Mouse (Mus musculus) heart, embryonic 10.5 days (tissue): Measurements from ENCODE around the gene Zfp853. TPM values are rescaled to one million over a fixed set of nuclear protein-coding genes. Genes with fewer than 3 reads are reported as not detected.

Source experiments
- DNase-seq: peaks from one replicate; pipeline ENCODE4 v3.0.0-alpha.2; 2017; ENCODE audit warnings: low spot score
- H3K27ac ChIP-seq: fragments of 300-500 bp; sonication (generic); 2 replicates; pipeline ENCODE4 v1.5.1; 2016; ENCODE audit warnings: mild to moderate bottlenecking
- H3K27me3 ChIP-seq: fragments of 300-500 bp; sonication (generic); 2 replicates; pipeline ENCODE4 v1.6.1; 2016; ENCODE audit warnings: mild to moderate bottlenecking; ENCODE audit not compliant: poor library complexity, insufficient read depth, severe bottlenecking
- H3K36me3 ChIP-seq: fragments of 300-500 bp; sonication (generic); 2 replicates; pipeline ENCODE4 v1.6.1; 2016; ENCODE audit warnings: mild to moderate bottlenecking, moderate library complexity
- H3K4me1 ChIP-seq: fragments of 300-500 bp; sonication (generic); 2 replicates; pipeline ENCODE4 v1.6.1; 2016; ENCODE audit warnings: mild to moderate bottlenecking
- H3K4me3 ChIP-seq: fragments of 300-500 bp; sonication (generic); 2 replicates; pipeline ENCODE4 v1.5.1; 2016; ENCODE audit warnings: mild to moderate bottlenecking, moderate library complexity
- H3K9me3 ChIP-seq: fragments of 300-500 bp; sonication (generic); 2 replicates; pipeline ENCODE4 v1.6.1; 2016; ENCODE audit warnings: mild to moderate bottlenecking, moderate library complexity
- WGBS: fragments of 180-500 bp; shearing (Covaris S2); methylation state at CpG from one replicate; pipeline ENCODE4 v1.1.7; 2016; 5-methylcytosine and 5-hydroxymethylcytosine counted together
- polyA plus RNA-seq: library from polyadenylated mRNA; unstranded; fragments of >200 nt; fragmentation: Nextera tagmentation; extraction: Ambion mirVana; gene quantifications from 2 replicates; pipeline ENCODE4 v1.2.1, GENCODE M21; 2016

Gene Zfp853
- polyA plus RNA-seq = not detected in 2 replicates

DNA sequence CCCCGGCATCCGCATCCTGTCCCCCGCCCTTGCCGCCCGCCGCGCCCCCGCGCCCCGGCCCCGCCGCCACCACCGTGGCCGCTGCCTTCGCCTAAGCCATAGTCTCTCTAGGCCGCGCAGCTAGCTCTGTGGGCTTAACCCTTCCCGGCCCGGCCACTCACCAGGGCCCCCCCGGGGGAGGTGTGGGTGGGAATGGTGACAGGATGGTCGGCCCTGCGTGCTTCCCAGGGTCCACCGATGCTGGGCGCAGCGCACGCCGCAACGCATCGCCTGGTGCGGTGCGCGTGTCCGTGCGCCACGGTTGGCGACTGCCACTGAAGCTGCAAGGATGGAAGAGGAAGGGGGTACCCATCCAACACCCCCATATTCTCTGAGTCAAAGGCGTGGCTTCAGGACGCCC, at the start of gene Zfp853:
Zfp853 (minus strand) TSS at position 220 of the 400 bp plus-strand sequence.
- 0 out of 2 replicates have a peak, but pooled peaks cover under 1% of the 10 kb centered on the region for H3K36me3 ChIP-seq
- H3K27ac ChIP-seq = peak within 1 kb of the TSS; percentile 48; the same call in 1 of the 2 replicates
- H3K4me1 ChIP-seq = peaks cover 27% of the 10 kb centered on the region
- H3K9me3 ChIP-seq = no peaks in the 10 kb centered on the region
- peaks cover 70% of the 10 kb centered on the region for H3K27me3 ChIP-seq
- peak within 1 kb of the TSS; percentile 63 for H3K4me3 ChIP-seq
- WGBS = 7% methylated on average over 30 of the region's 38 CpGs
- no peak for DNase-seq

DNA sequence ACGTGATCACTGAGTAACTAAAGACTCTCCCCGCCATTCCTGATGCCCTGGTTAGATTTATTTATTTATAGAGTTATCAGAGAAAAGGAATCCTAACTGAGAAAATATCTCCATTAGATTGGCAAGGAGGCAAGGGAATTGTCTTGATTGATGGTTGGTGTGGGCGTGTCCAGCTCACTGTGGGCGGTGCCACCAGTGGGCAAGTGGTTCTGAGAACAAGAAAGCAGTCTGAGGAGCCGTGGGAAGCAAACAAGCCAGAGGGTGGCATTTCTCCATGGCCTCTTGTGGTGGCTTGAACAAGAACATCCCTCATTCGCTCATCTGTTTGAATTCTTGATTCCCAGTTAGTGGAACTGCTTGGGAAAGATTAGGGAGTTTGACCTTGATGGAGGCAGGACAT, 46.2 kb upstream of the Zfp853 start:
- Histone ChIP-seq H3K9me3 (no peaks in the 10 kb centered on the region), H3K4me3 (no peak overlapping the region), H3K4me1 (no peaks in the 10 kb centered on the region), H3K27me3 (peaks cover 13% of the 10 kb centered on the region; the same call in 1 of the 2 replicates), H3K27ac (no peak overlapping the region), H3K36me3 (no peaks in the 10 kb centered on the region)
- WGBS = 63% methylated on average over 6 of the region's 6 CpGs
- no peak for DNase-seq

DNA sequence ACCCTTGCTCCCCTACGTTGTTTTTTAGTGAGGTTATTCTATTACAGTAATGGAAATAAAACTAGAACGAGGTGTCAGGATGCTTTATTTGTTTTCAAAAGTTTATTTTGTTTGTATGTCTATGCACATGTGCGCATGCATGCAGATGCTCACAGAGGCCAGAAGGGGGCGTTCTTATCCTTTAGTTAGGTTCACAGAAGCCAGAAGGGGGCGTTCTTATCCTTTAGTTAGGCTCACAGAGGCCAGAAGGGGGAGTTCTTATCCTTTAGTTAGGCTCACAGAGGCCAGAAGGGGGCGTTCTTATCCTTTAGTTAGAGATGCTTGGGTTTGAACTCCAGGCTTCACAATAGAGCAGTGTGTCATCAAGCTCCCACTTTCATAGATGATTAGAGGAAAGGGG, 43.1 kb upstream of the Zfp853 start:
- Histone ChIP-seq H3K27me3 (peaks cover 19% of the 10 kb centered on the region; the same call in 1 of the 2 replicates), H3K27ac (no peak overlapping the region), H3K4me1 (no peaks in the 10 kb centered on the region), H3K4me3 (no peak overlapping the region), H3K9me3 (no peaks in the 10 kb centered on the region), H3K36me3 (no peaks in the 10 kb centered on the region)
- WGBS = 62% methylated on average over 6 of the region's 6 CpGs
- no peak for DNase-seq

DNA sequence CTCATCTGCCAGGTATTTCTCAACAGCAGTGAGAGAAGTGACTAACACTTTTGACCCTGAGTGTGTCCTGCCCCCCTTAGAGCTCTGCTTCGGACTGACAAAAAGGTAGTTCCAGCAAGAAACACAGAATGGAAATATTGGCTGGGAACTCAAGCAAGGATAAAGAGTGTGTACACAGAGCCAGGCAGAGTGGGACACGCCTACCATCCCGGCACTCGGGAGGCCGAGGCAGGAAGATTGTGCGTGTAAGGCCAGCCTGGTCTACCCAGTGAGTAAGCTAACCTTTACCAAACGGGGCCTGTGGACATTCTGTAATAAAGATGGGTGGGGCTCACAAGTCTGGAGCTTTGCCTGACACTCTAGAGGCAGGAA, 41.7 kb upstream of the Zfp853 start:
- Histone ChIP-seq H3K4me1 (peaks cover 2% of the 10 kb centered on the region), H3K36me3 (no peaks in the 10 kb centered on the region), H3K27ac (no peak overlapping the region), H3K9me3 (no peaks in the 10 kb centered on the region), H3K4me3 (no peak overlapping the region), H3K27me3 (peaks cover 19% of the 10 kb centered on the region; the same call in 1 of the 2 replicates)
- WGBS = 74% methylated on average over 7 of the region's 7 CpGs
- DNase-seq = no peak

DNA sequence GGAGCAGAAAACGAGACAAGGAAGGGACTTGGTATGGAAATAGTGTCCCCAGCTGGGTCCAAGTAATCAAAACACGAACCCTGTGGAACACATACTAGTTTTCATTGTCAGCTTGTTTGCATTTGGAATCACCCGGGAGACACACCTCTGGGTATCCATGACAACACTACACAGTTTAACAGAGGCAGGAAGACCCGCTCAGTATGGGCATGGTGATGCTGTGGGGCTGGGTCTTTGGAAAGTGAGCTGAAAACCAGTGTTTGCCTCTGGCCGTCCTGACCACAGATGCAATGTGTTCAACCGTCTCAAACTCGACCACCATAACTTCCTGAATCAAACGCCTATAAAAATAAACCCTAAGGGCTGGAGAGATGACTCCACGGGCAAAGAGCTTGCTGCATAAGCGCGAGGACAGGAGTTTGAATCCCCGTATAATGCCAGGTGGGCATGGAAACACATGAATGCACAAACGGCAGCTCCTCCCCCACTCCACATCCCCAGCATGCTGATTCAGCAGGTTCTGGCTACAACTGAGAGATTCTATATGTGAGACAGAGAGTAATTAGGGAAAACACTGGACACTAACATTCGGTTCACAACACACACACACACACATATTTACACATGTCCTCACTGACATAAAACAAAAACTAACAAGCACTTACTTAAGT, 41.1 kb upstream of the Zfp853 start:
- Histone ChIP-seq H3K9me3 (no peaks in the 10 kb centered on the region), H3K4me1 (peaks cover 7% of the 10 kb centered on the region), H3K36me3 (no peaks in the 10 kb centered on the region), H3K27me3 (peaks cover 19% of the 10 kb centered on the region; the same call in 1 of the 2 replicates), H3K4me3 (no peak overlapping the region; the same call in 1 of the 2 replicates), H3K27ac (no peak overlapping the region)
- 72% methylated on average over 14 of the region's 14 CpGs for WGBS
- no peak for DNase-seq

DNA sequence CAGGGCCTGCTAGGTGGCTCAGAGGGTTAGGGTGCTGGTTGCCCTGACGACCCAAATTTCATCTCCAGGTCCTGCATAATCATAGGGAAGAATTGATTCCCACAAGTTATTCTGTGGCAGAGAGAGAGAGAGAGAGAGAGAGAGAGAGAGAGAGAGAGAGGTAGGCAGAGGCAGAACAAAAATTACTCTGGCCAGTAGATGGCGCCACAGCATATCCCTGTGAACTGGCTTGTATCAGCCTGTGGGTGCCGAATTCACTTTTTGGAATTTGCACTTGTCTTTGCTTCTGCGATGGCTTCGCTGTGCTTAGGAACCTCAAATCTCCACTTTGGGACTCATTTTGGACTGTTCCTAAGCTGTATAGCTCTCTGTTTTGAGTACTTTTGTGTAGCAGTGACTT, 40.4 kb upstream of the Zfp853 start:
- 11% methylated on average over 5 of the region's 5 CpGs for WGBS
- Histone ChIP-seq H3K4me3 (no peak overlapping the region; the same call in 1 of the 2 replicates), H3K4me1 (peaks cover 7% of the 10 kb centered on the region), H3K27ac (no peak overlapping the region), H3K9me3 (no peaks in the 10 kb centered on the region), H3K27me3 (peaks cover 19% of the 10 kb centered on the region; the same call in 1 of the 2 replicates), H3K36me3 (no peaks in the 10 kb centered on the region)
- DNase-seq = no peak

DNA sequence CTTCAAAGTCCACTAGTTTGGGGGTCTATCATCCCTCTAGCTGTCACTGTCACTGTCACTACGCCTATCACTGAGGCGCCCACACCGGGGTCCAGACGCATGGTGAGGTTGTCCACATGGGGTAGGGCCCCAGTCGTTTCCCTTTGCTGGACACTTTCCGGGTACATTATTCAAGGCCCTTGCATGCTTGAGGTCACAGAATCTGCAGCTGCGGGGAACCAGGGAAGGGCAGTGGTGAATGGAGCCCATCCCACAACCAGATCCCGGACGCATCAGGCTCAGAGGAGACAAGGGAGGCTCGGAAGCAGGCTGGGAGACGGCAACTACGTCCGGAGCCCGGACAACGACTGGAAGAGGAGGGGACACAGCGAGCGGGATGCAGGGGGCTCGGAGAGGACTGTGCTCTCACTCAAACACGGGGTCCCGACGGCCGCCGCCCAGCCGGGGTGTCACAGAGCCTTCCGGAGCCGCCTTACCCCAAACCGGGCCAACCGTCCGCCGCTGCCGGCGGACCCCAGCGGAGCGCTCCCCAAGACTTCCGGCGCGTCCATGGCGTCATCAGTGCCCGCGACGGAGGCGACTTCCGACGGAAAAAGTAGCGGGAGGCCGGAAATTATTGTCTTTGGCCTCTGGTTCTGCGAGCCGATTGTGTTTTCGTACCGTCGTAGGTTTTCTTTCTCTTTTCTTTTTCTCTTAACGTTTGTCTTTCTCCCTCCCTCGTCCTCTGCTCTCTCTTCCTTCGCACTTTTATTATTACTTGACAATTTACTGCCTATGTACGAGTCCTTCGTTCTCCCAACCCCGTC, 35.5 kb upstream of the Zfp853 start, which contains the start of gene Zdhhc4:
Zdhhc4 (minus strand) TSS at position 567 of the 806 bp plus-strand sequence.
- DNase-seq = peak; percentile 92
- no peaks in the 10 kb centered on the region for H3K9me3 ChIP-seq
- under 1% methylated on average over 57 of the region's 57 CpGs for WGBS
- H3K36me3 ChIP-seq = peaks cover 28% of the 10 kb centered on the region
- peak within 1 kb of the TSS; percentile 91 for H3K27ac ChIP-seq
- H3K27me3 ChIP-seq = no peaks in the 10 kb centered on the region
- H3K4me3 ChIP-seq = peak within 1 kb of the TSS; percentile 99
- H3K4me1 ChIP-seq = peaks cover 22% of the 10 kb centered on the region

DNA sequence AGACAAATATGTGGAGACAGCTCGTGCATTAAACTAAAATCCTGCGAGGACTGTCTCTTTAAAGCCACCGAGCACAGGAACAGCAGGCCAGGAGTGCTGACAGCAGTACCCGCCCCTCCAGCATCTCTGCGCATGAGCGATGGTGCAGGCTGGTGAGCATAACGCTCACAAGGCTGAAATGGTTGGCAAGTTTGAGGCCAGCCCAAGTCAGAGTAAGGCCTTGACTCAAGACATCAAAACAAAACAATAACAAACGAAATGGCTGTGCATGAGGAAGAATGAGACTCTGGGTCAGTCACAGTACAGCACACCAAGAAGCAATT, 23.8 kb upstream of the Zfp853 start:
- Histone ChIP-seq H3K27me3 (no peaks in the 10 kb centered on the region), H3K27ac (no peak overlapping the region), H3K9me3 (no peaks in the 10 kb centered on the region), H3K4me1 (peaks cover 17% of the 10 kb centered on the region), H3K36me3 (peaks cover 75% of the 10 kb centered on the region), H3K4me3 (no peak overlapping the region)
- WGBS = 89% methylated on average over 8 of the region's 8 CpGs
- no peak for DNase-seq

DNA sequence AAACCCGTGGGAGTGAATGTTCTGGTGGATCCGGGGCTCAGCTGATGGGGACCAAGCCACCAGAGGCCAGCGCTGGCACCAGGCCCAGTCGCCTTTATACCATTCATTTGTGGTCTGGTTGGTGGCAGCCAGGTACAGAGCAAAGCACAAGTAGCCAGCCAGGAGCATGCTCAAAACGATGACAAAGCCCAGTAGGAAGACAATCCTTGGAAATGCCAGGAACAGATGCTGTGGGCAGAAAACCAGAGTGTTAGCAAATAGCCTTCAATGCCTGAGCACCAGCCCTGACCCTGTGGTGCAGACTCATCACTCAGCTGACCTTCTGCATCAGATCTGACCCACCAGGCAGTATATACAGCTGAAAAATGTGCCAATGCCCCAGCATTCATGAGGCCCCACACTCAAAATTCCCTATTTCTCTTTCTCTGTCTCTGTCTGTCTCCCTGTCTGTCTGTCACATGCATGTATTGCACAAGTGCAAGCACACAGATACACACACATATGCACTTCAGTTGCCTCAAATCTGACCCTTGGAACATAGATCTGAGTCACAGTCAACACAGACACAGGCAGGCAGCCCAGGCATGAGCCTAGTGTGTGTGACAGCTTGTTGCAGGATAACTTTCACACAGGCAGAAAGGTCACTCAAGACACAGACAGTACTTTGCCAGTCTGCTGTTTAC, 23.3 kb upstream of the Zfp853 start:
- Histone ChIP-seq H3K9me3 (no peaks in the 10 kb centered on the region), H3K4me1 (peaks cover 17% of the 10 kb centered on the region), H3K36me3 (peaks cover 75% of the 10 kb centered on the region), H3K4me3 (no peak overlapping the region), H3K27ac (no peak overlapping the region), H3K27me3 (no peaks in the 10 kb centered on the region)
- WGBS = 92% methylated on average over 5 of the region's 5 CpGs
- DNase-seq = no peak

DNA sequence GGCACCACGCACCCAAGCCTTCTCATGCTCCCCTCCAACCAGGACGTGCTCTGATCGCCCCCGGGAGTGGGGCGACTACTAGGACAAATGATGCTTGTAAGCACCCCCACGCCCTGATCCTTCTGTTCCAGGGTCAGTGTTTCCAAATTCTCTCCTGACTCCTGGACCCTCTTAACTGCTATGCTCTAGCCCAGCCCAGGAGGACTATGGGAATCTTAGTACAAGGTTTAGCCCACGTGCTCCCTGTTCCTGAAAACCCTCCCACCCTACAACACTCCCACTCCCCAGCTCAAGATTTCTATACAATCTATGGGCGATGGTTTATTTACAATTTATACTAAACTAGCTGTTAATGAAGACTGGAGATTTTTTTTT, 22.1 kb upstream of the Zfp853 start:
- peaks cover 76% of the 10 kb centered on the region for H3K36me3 ChIP-seq
- no peaks in the 10 kb centered on the region for H3K9me3 ChIP-seq
- H3K4me1 ChIP-seq = peaks cover 17% of the 10 kb centered on the region
- peak overlapping the region; percentile 99 for H3K27ac ChIP-seq
- WGBS = 17% methylated on average over 8 of the region's 8 CpGs
- no peaks in the 10 kb centered on the region for H3K27me3 ChIP-seq
- DNase-seq = no peak
- H3K4me3 ChIP-seq = peak overlapping the region; percentile 91

DNA sequence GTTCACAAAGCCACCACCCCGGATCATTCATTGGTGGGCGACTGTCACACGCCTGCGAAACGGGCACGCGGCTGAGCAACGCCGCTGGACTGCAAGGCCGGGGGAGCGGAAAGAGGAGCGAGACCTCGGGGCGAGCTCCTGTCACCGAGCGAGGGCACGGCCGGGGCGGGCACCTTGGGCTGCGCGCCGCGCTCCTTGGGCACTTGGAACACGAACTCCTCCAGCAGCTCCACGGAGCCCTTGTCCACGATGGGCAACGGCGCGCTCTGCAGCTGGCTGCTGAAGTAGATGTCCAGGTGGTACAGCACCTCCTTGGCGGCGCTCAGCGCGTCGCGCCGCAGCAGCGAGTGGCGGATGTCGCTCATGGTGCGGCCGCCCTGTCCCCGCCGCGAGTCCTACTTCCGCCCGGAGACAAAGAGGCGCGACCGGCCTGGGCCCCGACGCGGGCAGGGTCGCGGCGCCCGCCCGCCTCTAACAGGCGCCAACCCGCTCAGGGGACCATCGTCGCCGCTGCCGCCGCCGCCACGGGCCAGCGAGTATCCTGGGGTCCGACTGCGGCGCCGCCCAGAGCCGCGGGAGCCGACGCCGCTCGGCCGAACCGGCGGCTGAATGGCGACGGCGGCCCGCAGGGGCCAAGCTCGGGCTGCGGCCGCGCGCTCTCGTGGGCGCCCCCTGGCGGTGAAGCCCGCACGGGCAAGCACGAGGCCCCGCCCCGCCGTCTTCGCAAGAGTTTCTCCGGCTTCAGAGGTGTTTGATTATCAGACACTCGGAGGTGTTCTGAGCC, 21.5 kb upstream of the Zfp853 start, which contains the start of gene E130309D02Rik:
E130309D02Rik (minus strand) TSS at position 631 of the 784 bp plus-strand sequence.
- H3K4me3 ChIP-seq = peak within 1 kb of the TSS; percentile 91
- H3K9me3 ChIP-seq = no peaks in the 10 kb centered on the region
- peak; percentile 86 for DNase-seq
- H3K36me3 ChIP-seq = peaks cover 76% of the 10 kb centered on the region
- peak within 1 kb of the TSS; percentile 99 for H3K27ac ChIP-seq
- no peaks in the 10 kb centered on the region for H3K27me3 ChIP-seq
- H3K4me1 ChIP-seq = peaks cover 17% of the 10 kb centered on the region
- WGBS = under 1% methylated on average over 101 of the region's 101 CpGs

DNA sequence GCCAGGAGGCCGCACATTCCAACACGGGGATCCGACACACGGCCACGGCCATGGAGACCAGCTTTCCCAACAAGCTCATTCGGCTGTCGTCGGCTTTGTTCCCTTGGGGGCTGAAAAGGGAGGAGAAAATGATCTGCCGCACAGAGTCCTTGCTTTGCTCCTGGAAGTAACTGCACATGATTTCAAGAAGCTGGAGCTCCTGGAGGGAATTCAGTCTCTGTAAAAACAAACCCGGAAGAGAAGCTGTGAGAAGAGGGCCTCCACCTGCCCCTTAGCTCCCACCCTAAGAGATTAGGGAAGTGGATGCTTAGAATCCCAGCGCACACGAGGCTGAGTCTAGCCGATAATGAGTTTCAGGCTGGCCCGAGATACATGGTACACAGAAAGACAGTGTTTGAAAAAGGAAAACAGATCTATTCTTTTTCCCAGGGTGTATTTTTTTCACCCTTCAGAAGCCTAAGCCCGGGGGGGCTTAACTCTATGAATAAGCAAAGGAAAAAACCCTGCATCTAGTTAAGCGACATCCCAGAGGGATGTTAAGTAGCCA, 20.8 kb upstream of the Zfp853 start:
- Histone ChIP-seq H3K9me3 (no peaks in the 10 kb centered on the region), H3K27ac (peak overlapping the region; percentile 99), H3K36me3 (peaks cover 76% of the 10 kb centered on the region), H3K27me3 (no peaks in the 10 kb centered on the region), H3K4me1 (peaks cover 17% of the 10 kb centered on the region), H3K4me3 (peak overlapping the region; percentile 91)
- DNase-seq = no peak
- WGBS = 6% methylated on average over 16 of the region's 16 CpGs
